10 mouse cellular contexts compared by ENCODE assay signal in genomic region chr5:114537308-114538020, GRCm38 (mm10). TPM values are rescaled to one million over a fixed set of nuclear protein-coding genes. Genes with fewer than 3 reads are reported as not detected.
A peak's percentile ranks its signal among the peaks of the same experiment; 100 is the strongest.
DNase-seq lines count a peak whose midpoint lies in the region; ATAC-seq and TF ChIP-seq lines count a peak whose summit lies in the region.
"Had no signal": no experiment of that assay in that cellular context is flagged by ENCODE, and none has a peak within 500 bp of the region (broad histone marks: within the 10 kb centered on the region; RNA-seq: fewer than 3 reads in every experiment).

No protein-coding gene starts in this region.

- H3K4me1 ChIP-seq in kidney, embryonic 14.5 days (ENCODE audit: control insufficient read depth, insufficient read depth, low read length) = no peaks in the 10 kb centered on the region
- H3K4me1 ChIP-seq in hindbrain, embryonic 14.5 days (replicated peaks; ENCODE audit: control insufficient read depth, insufficient read depth, low read length) = peaks cover 20% of the 10 kb centered on the region
- 0 out of 2 replicates have a peak, but pooled peaks cover 4% of the 10 kb centered on the region for H3K4me1 ChIP-seq in midbrain, postnatal 0 days (ENCODE audit: insufficient read depth, low read length)

- 7% methylated on average over 26 of the region's 26 CpGs for WGBS in kidney, embryonic 14.5 days
- 9% methylated on average over 26 of the region's 26 CpGs for WGBS in hindbrain, embryonic 14.5 days
- WGBS in midbrain, postnatal 0 days = 6% methylated on average over 26 of the region's 26 CpGs

- H3K4me3 ChIP-seq in kidney, embryonic 14.5 days (ENCODE audit: low read length) = peak overlapping the region; percentile 2; the same call in 1 of the 2 replicates
- H3K4me3 ChIP-seq in hindbrain, embryonic 14.5 days (replicated peaks; ENCODE audit: low read length) = no peak overlapping the region
- peak overlapping the region; percentile 12; the same call in 1 of the 2 replicates for H3K4me3 ChIP-seq in midbrain, postnatal 0 days (ENCODE audit: low read depth, low read length)
- H3K4me3 ChIP-seq: erythroblast, embryonic 14.5 days had no signal

- no peak overlapping the region; the same call in 1 of the 2 replicates for H3K9ac ChIP-seq in kidney, embryonic 14.5 days (ENCODE audit: low read depth, low read length)
- no peak overlapping the region for H3K9ac ChIP-seq in hindbrain, embryonic 14.5 days
- H3K9ac ChIP-seq in midbrain, postnatal 0 days (replicated peaks; ENCODE audit: low read length, poor library complexity, severe bottlenecking) = no peak overlapping the region
- H3K9ac ChIP-seq: liver, embryonic 14.5 days had no signal

- H3K27ac ChIP-seq in kidney, embryonic 14.5 days (ENCODE audit: low read depth, low read length) = no peak overlapping the region
- 0 out of 2 replicates have a peak overlapping the region, but pooled peaks have one; percentile 48 for H3K27ac ChIP-seq in hindbrain, embryonic 14.5 days
- no peak overlapping the region for H3K27ac ChIP-seq in midbrain, postnatal 0 days (ENCODE audit: low read depth, low read length)
- H3K27ac ChIP-seq: liver, embryonic 14.5 days had no signal

- H3K27me3 ChIP-seq in kidney, embryonic 14.5 days (ENCODE audit: control insufficient read depth, insufficient read depth, low read length) = peaks cover 10% of the 10 kb centered on the region
- H3K27me3 ChIP-seq in hindbrain, embryonic 14.5 days (ENCODE audit: control insufficient read depth, insufficient read depth, low read length) = peaks cover 9% of the 10 kb centered on the region
- no peaks in the 10 kb centered on the region for H3K27me3 ChIP-seq in midbrain, postnatal 0 days (ENCODE audit: insufficient read depth, low read length)

- ATAC-seq in kidney, embryonic 14.5 days (ENCODE audit: low FRiP score, low TSS enrichment) = 0 out of 2 replicates have a peak, but pooled peaks have one; percentile 7
- ATAC-seq in hindbrain, embryonic 14.5 days (ENCODE audit: low FRiP score) = peak; percentile 51; the same call in 1 of the 2 replicates
- no peak for ATAC-seq in midbrain, postnatal 0 days (ENCODE audit: low FRiP score)
- no peak for ATAC-seq in erythroid progenitor cell, adult 5-6 weeks (replicated peaks; ENCODE audit: low FRiP score, poor library complexity, severe bottlenecking)

- no peaks in the 10 kb centered on the region for H3K36me3 ChIP-seq in kidney, embryonic 14.5 days (ENCODE audit: control insufficient read depth, insufficient read depth, low read length)
- no peaks in the 10 kb centered on the region for H3K36me3 ChIP-seq in hindbrain, embryonic 14.5 days (replicated peaks; ENCODE audit: control insufficient read depth, insufficient read depth)
- H3K36me3 ChIP-seq in midbrain, postnatal 0 days (ENCODE audit: insufficient read depth, low read length) = no peaks in the 10 kb centered on the region

- no peak; the same call in 1 of the 2 replicates for TF ChIP-seq CTCF in midbrain, postnatal 0 days (IDR thresholded peaks at IDR 0.05)

- H3K9me3 ChIP-seq in kidney, embryonic 14.5 days (ENCODE audit: control insufficient read depth, low read length) = no peaks in the 10 kb centered on the region
- H3K9me3 ChIP-seq in hindbrain, embryonic 14.5 days (ENCODE audit: control insufficient read depth, low read length) = 0 out of 2 replicates have a peak, but pooled peaks cover 1% of the 10 kb centered on the region
- no peaks in the 10 kb centered on the region for H3K9me3 ChIP-seq in midbrain, postnatal 0 days (ENCODE audit: low read length)

- DNase-seq in kidney, adult 8-10 months = no peak
- peak; percentile 71 for DNase-seq in embryo, embryonic 10 days (ENCODE audit: low spot score)
- DNase-seq in hindbrain, embryonic 14.5 days (ENCODE audit: low spot score) = peak; percentile 72
- DNase-seq in midbrain, postnatal 0 days (ENCODE audit: low spot score) = peak; percentile 77
- no peak for DNase-seq in urinary bladder, adult 18-20 months (ENCODE audit: low spot score in 2 of 2)
- no peak for DNase-seq in cerebellum, adult 11 months

- H3K4me2 ChIP-seq in kidney, embryonic 14.5 days (replicated peaks; ENCODE audit: low read depth, low read length) = peak overlapping the region; percentile 32
- peak overlapping the region; percentile 34 for H3K4me2 ChIP-seq in hindbrain, embryonic 14.5 days (replicated peaks)
- peak overlapping the region; percentile 39 for H3K4me2 ChIP-seq in midbrain, postnatal 0 days (ENCODE audit: low read depth, low read length, poor library complexity, severe bottlenecking)

RNA-seq across cellular contexts. Expression of gene Fam222a, which starts 30.4 kb away (rescaled TPM):
- polyA plus RNA-seq in kidney, embryonic 14.5 days (2014; fragmentation: Nextera tagmentation; extraction: Ambion mirVana) = 5.6 and 5.8 TPM in 2 replicates
- 6.6 and 6.7 TPM in 2 replicates for polyA plus RNA-seq in hindbrain, embryonic 14.5 days (2014; fragmentation: Nextera tagmentation; extraction: Ambion mirVana)
- total RNA-seq in midbrain, postnatal 0 days (2014; rRNA removed) = 5.6 and 10.4 TPM in 2 replicates
- polyA plus RNA-seq in midbrain, postnatal 0 days (2015; fragmentation: Nextera tagmentation; extraction: Ambion mirVana) = 3.5 and 4.2 TPM in 2 replicates
- total RNA-seq in erythroid progenitor cell, adult 5-6 weeks (2015; ENCODE audit: low replicate concordance) = 2.9 TPM in 1 of 2 replicates, not detected in the other
- 0.39 TPM in 1 of 2 replicates, not detected in the other for total RNA-seq in erythroid progenitor cell, adult 5-6 weeks (2017; ENCODE audit: low replicate concordance)

Comparison
In these comparisons a context has a peak if more than half of its experiments do, and no peak if none do; other contexts are left out.
1. ATAC-seq: peak in kidney, embryonic 14.5 days (single experiment) and hindbrain, embryonic 14.5 days (single experiment); none in midbrain, postnatal 0 days (single experiment) and erythroid progenitor cell, adult 5-6 weeks (single experiment).
2. DNase-seq: peak in embryo, embryonic 10 days (single experiment), hindbrain, embryonic 14.5 days (single experiment) and midbrain, postnatal 0 days (single experiment); none in kidney, adult 8-10 months (0 of 2), urinary bladder, adult 18-20 months (0 of 2) and cerebellum, adult 11 months (single experiment).
3. Peak in every context shown above with its lines, with median percentiles within 50 percentile points of each other: H3K4me2 ChIP-seq.